Mouse (Mus musculus): ENCODE results near the gene Ppp6r2. TPM values are rescaled to one million over a fixed set of nuclear protein-coding genes. Genes with fewer than 3 reads are reported as not detected.
A peak's percentile ranks its signal among the peaks of the same experiment; 100 is the strongest.

Ppp6r2 gene
- polyA plus RNA-seq (2016; fragmentation: Nextera tagmentation; extraction: Ambion mirVana), result 15.4 and 21.2 TPM in 2 replicates

DNA sequence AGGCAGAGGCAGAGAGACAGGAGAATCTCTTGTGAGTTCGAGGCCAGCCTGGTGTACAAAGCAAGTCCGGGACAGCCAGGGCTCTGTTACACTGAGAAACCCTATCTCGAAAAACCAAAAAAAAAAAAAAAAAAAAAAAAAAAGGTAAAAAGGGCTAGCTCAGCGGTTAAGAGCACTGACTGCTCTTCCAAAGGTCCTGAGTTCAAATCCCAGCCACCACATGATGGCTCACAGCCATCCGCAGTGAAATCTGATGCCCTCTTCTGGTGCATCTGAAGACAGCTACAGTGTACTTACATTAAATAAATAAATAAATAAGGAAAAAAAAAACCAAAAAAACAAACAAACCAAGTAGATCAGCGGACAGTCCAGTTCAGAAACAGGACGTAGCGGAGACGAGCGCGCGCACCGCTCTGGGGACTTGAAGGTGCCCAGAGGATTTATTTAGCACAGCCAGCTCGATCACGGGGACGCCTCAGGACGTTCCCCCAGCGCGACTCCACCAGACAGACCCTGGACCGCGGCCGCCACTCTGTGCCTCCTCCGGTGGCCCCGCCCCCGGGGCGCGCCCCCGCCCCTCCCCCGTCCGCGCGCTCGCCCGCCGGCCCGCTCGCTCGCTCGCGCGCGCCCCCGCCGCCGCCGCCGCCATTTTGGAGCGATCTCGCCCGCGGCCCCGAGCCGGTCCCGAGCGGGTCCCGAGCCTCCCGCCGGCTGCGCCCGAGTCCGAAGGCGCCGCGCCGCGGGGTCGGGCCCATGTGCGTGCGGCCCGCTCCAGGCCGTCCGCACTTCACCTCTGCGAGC is at the start of gene Ppp6r2:
Gene Ppp6r2 (plus strand): TSS at position 639 of the 801 bp plus-strand sequence.
- Histone ChIP-seq H3K27ac (peak within 1 kb of the TSS; percentile 97), H3K4me1 (peaks cover 19% of the 10 kb centered on the region), H3K36me3 (peaks cover 9% of the 10 kb centered on the region), H3K27me3 (ENCODE audit: low read depth, poor library complexity, severe bottlenecking) (no peaks in the 10 kb centered on the region), H3K9me3 (replicated peaks) (no peaks in the 10 kb centered on the region), H3K4me3 (peak within 1 kb of the TSS; percentile 93)
- 3% methylated on average over 71 of the region's 73 CpGs for WGBS
- DNase-seq (ENCODE audit: low spot score), result peak; percentile 93

DNA sequence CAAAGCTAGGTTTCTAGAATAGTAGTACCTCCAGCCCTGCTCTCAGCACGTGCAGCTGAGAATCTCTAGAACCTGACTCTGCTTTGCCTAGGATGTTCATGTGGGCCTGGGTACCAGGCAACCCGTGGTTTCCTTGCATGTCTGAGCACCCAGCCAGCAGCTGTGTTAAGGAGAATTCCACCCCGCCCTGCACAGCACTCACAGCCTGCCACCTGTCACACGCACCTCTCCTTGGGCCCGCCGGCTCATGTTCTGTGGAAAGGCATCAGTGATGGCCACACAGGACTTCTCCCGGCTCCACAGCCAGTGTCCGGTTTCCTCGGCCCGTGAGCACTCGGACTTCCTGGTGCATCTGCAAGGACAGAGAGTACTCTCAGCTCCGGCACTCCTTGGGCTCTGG is 45.9 kb upstream of the Ppp6r2 start:
- Histone ChIP-seq H3K27ac (no peak overlapping the region), H3K4me1 (peaks cover 19% of the 10 kb centered on the region), H3K36me3 (peaks cover 100% of the 10 kb centered on the region), H3K27me3 (ENCODE audit: low read depth, poor library complexity, severe bottlenecking) (no peaks in the 10 kb centered on the region), H3K4me3 (no peak overlapping the region), H3K9me3 (replicated peaks) (no peaks in the 10 kb centered on the region)
- WGBS, result 94% methylated on average over 12 of the region's 12 CpGs
- no peak for DNase-seq (ENCODE audit: low spot score)

DNA sequence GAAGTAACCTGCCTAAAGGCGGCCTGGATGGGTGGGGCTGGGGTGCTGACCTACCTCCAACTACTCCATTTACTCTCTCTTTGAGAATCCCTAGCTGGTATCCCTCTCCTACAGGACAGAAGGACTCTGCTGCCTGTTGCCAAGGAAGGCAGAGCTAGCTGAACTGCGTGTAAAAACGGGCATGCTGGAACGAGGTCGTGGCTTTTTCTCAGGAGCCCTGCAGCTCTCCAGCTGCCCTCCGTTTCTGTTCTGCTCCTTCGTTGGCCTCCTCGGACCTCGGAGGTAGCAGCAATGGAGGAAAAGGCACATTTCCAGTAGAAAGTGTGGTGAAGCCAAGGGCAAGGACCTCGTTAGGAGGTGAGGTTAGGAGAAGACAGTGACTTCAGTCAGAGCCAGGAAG is 42.4 kb upstream of the Ppp6r2 start:
- H3K4me3 ChIP-seq, result peak overlapping the region; percentile 27
- DNase-seq (ENCODE audit: low spot score), result no peak
- WGBS, result 67% methylated on average over 10 of the region's 10 CpGs
- H3K36me3 ChIP-seq, result peaks cover 77% of the 10 kb centered on the region
- peak overlapping the region; percentile 80 for H3K27ac ChIP-seq
- no peaks in the 10 kb centered on the region for H3K9me3 ChIP-seq (replicated peaks)
- peaks cover 53% of the 10 kb centered on the region for H3K4me1 ChIP-seq
- no peaks in the 10 kb centered on the region for H3K27me3 ChIP-seq (ENCODE audit: low read depth, poor library complexity, severe bottlenecking)

DNA sequence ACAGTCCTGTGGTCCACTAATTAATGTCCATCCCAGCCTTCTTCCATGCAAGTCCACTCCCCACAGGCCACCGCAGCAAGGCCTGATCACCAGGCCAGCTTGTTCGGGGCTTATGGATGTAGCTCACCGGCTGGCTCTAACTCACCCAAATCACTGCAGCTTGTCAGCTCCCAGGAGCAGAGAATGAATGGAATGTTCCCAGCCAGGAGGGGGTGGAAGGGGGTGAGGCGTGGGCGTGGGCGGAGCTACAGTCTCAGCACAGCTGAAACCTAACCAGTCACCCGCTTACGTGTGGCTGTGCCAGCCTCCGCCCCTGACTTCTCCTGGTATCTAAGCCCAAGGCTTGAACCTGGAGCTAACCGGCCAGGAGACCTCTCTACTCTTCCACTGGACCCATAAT is 41.9 kb upstream of the Ppp6r2 start:
- Histone ChIP-seq H3K4me3 (peak overlapping the region; percentile 27), H3K4me1 (peaks cover 58% of the 10 kb centered on the region), H3K27me3 (ENCODE audit: low read depth, poor library complexity, severe bottlenecking) (no peaks in the 10 kb centered on the region), H3K27ac (peak overlapping the region; percentile 80), H3K9me3 (replicated peaks) (no peaks in the 10 kb centered on the region), H3K36me3 (peaks cover 72% of the 10 kb centered on the region)
- 9% methylated on average over 10 of the region's 10 CpGs for WGBS
- DNase-seq (ENCODE audit: low spot score), result peak; percentile 82

DNA sequence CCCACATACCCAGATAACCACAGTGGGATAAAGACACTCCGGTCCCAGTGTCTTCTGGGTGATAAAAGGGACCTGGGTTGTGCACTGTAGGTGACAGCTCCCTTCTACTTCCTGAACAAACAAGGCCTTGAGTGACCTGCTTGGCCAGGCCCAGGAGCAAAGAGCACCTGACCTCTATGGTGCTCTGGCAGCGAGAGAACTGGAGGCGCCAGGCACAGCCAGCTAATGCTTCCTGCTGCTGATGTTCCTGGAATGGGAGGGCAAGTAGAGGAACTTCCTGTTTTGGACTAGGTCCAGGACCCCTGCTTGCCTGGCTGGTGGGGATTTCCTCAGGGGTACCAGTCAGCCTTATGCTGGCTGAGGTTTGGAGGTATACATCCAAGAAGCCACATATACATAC is 41.3 kb upstream of the Ppp6r2 start:
- Histone ChIP-seq H3K4me3 (peak overlapping the region; percentile 27; the same call in 1 of the 2 replicates), H3K27me3 (ENCODE audit: low read depth, poor library complexity, severe bottlenecking) (no peaks in the 10 kb centered on the region), H3K27ac (peak overlapping the region; percentile 80), H3K36me3 (peaks cover 65% of the 10 kb centered on the region), H3K9me3 (replicated peaks) (no peaks in the 10 kb centered on the region), H3K4me1 (peaks cover 65% of the 10 kb centered on the region)
- DNase-seq (ENCODE audit: low spot score), result no peak
- WGBS, result 63% methylated on average over 3 of the region's 3 CpGs

DNA sequence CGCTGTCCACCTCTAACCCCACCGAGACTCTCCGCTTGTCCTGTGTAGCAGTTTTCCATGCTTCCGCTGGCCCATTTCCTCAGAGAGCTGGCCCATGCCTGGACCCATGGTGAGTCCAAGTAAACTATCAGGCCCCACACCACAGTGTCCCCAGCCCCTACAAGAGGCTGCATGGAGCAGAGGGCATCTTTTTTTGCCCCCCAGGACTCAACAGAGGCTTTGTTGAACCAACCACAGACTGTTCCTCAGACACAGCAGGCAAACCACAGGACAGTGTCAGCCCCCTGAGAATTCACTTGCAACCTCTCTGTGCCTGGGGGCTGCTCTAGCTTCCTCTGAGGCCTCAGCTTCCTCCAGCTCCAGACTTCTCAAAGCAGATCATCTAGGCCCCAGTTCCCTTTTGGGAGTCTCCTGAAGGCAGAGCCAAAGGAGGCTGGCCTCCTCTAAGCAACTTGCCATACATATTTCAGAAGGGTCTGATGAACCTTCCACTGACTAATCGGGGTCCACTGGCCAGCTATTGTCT is 39.8 kb upstream of the Ppp6r2 start:
- Histone ChIP-seq H3K27me3 (ENCODE audit: low read depth, poor library complexity, severe bottlenecking) (no peaks in the 10 kb centered on the region), H3K27ac (0 out of 2 replicates have a peak overlapping the region, but pooled peaks have one; percentile 82), H3K4me1 (peaks cover 79% of the 10 kb centered on the region), H3K36me3 (peaks cover 50% of the 10 kb centered on the region), H3K9me3 (replicated peaks) (no peaks in the 10 kb centered on the region), H3K4me3 (no peak overlapping the region)
- WGBS, result 92% methylated on average over 5 of the region's 5 CpGs
- no peak for DNase-seq (ENCODE audit: low spot score)

DNA sequence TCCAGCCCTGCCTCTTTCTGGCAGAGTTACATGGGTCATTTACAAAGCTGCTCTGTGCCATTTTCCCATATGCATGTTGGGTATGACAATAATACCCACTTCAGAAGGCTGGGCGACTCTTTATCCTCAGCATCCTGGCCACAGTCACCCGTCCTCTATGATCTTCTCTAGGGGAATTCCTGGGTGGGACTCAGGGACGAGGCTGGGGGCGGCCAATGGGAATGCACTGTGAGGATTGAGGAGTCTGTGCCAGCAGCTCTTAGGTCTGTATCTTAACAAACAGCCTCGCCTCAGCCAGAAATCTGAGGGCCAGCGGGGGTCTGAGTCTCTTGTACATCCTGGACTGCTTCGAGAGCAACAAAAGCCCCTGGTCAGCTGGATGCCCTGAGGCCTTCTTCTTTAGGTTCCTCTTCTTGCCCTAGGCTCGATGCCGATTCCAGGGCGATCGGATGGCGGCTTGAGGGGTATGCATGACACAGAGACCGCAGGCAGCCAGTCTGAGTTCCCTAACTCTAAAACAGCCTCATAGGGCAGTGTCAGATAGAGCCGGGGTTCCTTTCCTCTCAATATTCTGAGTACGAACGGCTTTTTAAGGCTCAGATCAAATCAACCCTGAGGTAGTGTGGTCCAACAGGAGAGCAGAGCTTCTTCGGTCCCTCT is 38.9 kb upstream of the Ppp6r2 start:
- WGBS, result 46% methylated on average over 17 of the region's 17 CpGs
- Histone ChIP-seq H3K9me3 (replicated peaks) (no peaks in the 10 kb centered on the region), H3K4me3 (peak overlapping the region; percentile 67), H3K27ac (peak overlapping the region; percentile 82), H3K36me3 (peaks cover 42% of the 10 kb centered on the region), H3K4me1 (peaks cover 88% of the 10 kb centered on the region), H3K27me3 (ENCODE audit: low read depth, poor library complexity, severe bottlenecking) (no peaks in the 10 kb centered on the region)
- DNase-seq (ENCODE audit: low spot score), result no peak

DNA sequence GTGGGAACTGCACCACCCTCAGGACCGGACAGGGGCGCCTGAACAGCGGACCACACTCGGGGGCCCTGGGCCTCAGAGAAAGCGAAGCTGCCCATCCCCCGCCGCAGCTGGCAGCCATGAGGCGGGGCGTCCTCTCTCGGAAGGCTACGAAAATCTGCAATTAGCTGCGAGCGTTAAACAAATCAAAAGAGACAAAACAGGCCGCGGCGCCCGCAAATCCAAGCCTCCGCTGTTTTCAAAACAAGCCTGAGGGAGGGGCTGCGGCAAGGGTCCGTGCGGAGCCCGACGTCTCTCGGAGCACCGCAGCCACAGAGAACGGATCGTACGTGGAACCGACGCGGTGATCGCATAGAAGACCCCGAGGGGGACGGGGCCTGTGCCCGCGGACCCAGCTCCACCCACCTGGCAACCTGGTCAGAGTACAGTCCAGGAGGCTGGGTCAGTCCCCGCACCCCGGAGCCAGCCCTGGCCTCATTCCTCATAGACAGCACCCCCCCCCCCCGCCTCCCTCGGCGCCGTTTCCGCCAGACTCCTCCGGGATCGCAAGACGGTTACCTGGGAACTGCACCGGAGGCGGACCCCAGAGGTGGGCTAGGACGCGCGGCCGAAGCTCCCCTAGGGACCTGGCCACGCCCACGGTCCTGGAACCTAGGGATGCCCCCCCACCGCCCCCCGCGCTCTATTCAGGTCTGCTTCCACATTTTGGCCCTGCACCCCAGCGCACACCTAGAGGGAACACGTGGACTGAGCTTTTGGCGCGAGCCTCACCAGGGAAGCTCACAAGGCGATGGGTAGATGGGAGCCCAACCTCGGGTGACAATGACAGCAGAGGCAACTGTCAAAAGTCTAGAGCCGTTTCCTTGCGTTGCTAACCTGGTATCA is 38.1 kb upstream of the Ppp6r2 start:
- H3K4me1 ChIP-seq, result peaks cover 96% of the 10 kb centered on the region

DNA sequence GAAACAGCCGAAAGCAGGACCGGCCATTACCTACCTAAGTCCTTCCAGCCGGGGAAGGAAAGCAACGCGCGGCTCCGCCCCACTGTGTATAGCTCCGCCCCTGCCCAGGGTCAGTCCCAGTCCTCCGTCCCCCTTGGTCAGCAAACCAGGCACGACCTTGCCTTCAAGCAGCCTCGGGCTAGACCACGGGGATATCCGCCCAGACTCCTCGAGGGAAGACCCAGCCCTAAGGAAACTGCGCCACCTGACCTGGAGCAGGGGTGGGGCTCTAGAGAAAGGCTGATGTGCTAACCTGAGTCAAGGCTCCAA is 37.5 kb upstream of the Ppp6r2 start:
- Histone ChIP-seq H3K9me3 (replicated peaks) (no peaks in the 10 kb centered on the region), H3K27me3 (ENCODE audit: low read depth, poor library complexity, severe bottlenecking) (no peaks in the 10 kb centered on the region), H3K36me3 (peaks cover 37% of the 10 kb centered on the region), H3K4me1 (peaks cover 99% of the 10 kb centered on the region), H3K4me3 (peak overlapping the region; percentile 67), H3K27ac (peak overlapping the region; percentile 82)
- under 1% methylated on average over 15 of the region's 15 CpGs for WGBS
- peak; percentile 77 for DNase-seq (ENCODE audit: low spot score)

More for the DNA sequence above, 38.1 kb upstream of the Ppp6r2 start:
- Histone ChIP-seq H3K27ac (peak overlapping the region; percentile 82), H3K9me3 (replicated peaks) (no peaks in the 10 kb centered on the region), H3K27me3 (ENCODE audit: low read depth, poor library complexity, severe bottlenecking) (no peaks in the 10 kb centered on the region), H3K36me3 (peaks cover 39% of the 10 kb centered on the region), H3K4me3 (peak overlapping the region; percentile 67)
- under 1% methylated on average over 65 of the region's 65 CpGs for WGBS
- DNase-seq (ENCODE audit: low spot score), result peak; percentile 73

DNA sequence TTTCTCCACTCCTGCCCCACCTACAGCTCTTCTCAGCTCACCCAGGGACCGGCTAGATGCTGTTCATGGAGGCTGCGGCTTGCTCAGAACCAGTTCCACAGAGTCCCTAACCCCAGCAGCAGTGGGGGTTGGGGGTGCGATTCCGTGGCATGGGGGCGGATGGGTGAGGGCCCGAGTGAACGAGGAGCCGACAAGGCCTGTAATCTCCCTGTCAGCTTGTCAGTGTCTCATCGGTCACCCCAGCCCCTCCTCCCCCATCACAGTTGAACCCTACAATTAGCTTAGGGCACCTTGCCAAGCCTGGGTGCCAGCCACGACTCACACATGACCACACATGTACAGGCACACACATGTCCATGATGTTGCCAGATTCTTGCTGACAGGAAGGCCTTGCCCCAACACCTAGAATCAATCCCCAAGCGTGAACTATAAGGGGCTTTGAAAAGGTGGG is 36.4 kb upstream of the Ppp6r2 start:
- Histone ChIP-seq H3K27me3 (ENCODE audit: low read depth, poor library complexity, severe bottlenecking) (no peaks in the 10 kb centered on the region), H3K4me3 (peak overlapping the region; percentile 67; the same call in 1 of the 2 replicates), H3K9me3 (replicated peaks) (no peaks in the 10 kb centered on the region), H3K4me1 (peaks cover 99% of the 10 kb centered on the region), H3K36me3 (peaks cover 26% of the 10 kb centered on the region), H3K27ac (no peak overlapping the region)
- WGBS, result 55% methylated on average over 11 of the region's 11 CpGs
- DNase-seq (ENCODE audit: low spot score), result no peak

DNA sequence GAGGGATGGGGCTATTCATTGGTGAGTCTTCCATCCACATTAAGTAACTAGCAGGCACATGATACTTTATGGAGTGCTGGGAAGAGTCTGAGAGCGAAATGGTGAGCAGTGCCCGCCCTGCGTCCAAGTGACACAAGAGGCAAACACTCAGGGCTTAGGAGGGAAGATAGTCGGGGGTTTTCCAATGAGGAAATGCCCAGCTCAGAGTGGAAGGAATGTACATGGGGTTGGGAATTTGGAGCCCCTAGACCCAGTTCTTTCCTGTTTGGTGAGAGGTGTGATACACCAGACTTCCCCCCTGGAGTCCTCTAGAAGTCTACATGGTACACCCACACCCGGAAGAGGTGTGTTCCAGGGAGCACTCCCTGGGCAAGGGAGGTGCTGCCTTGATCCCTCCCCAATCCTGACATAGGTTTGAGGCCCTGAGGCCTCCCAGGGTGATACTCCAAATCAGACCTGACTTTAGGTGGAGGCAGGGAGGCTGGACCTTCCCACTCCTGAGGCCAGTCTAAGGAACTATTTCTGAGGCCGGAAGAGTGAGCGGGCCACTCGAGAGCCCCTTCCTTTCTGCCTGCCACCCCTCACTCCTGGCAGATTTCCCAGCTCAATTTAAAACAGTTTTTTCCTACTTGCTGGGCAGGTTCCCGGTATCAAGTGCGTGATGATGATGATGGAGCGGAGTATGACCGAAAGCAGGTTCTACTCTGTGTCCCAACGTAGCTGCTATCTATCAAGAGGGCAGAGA is 35.8 kb upstream of the Ppp6r2 start:
- H3K36me3 ChIP-seq, result peaks cover 20% of the 10 kb centered on the region; the same call in 1 of the 2 replicates
- WGBS, result 87% methylated on average over 13 of the region's 13 CpGs

DNA sequence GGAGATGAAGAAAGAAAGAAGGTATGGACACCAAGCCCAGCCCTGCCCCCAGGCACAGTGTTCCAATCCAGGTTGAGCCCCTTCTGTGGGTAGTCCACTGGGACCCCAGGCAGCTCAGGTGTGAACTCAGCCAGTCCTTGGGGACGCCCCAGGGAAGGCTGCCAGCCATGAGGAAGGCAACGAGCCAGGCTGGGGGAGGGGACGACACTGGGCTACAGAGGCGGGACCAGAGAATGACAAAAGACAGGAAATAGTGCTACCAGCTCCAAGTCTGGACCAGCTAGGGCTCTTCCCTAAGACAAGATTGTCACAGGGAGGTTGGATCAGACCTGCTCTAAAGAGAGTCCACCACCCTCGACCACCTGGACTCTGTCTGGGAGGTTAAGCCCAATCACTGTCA is 34.2 kb upstream of the Ppp6r2 start:
- H3K4me3 ChIP-seq, result 0 out of 2 replicates have a peak overlapping the region, but pooled peaks have one; percentile 23
- peaks cover 91% of the 10 kb centered on the region for H3K4me1 ChIP-seq
- no peaks in the 10 kb centered on the region for H3K9me3 ChIP-seq (replicated peaks)
- DNase-seq (ENCODE audit: low spot score), result no peak
- no peaks in the 10 kb centered on the region for H3K27me3 ChIP-seq (ENCODE audit: low read depth, poor library complexity, severe bottlenecking)
- WGBS, result 21% methylated on average over 5 of the region's 5 CpGs
- peaks cover 14% of the 10 kb centered on the region; the same call in 1 of the 2 replicates for H3K36me3 ChIP-seq
- H3K27ac ChIP-seq, result peak overlapping the region; percentile 74

More for the DNA sequence above, 35.8 kb upstream of the Ppp6r2 start:
- no peak overlapping the region for H3K27ac ChIP-seq
- H3K27me3 ChIP-seq (ENCODE audit: low read depth, poor library complexity, severe bottlenecking), result no peaks in the 10 kb centered on the region
- peaks cover 92% of the 10 kb centered on the region for H3K4me1 ChIP-seq
- H3K9me3 ChIP-seq (replicated peaks), result no peaks in the 10 kb centered on the region
- DNase-seq (ENCODE audit: low spot score), result no peak
- H3K4me3 ChIP-seq, result no peak overlapping the region; the same call in 1 of the 2 replicates

All from limb, embryonic 10.5 days (tissue).